Comparison of ENCODE assay signal across 8 mouse cellular contexts in the genomic region with DNA sequence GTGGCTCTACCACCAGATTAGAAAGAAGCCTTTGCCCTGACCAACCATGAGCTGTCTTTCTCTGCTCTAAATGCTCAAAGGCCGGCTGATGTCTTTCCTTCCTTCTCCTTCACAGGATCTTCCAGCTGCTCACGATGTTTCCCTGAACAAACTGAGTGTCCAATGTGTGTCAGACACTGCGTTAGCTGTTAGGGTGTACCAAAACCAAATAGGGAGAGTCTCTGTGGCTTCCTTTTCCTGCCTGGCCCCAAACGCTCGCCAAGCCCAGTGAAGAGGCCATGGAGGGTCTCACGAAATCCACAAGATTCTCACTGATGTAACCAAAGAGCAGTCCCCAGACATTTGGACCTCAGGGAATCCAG. TPM values are rescaled to one million over a fixed set of nuclear protein-coding genes. Genes with fewer than 3 reads are reported as not detected.
DNase-seq lines count a peak whose midpoint lies in the region; ATAC-seq and TF ChIP-seq lines count a peak whose summit lies in the region.
"Had no signal": no experiment of that assay in that cellular context is flagged by ENCODE, and none has a peak within 500 bp of the region (broad histone marks: within the 10 kb centered on the region; RNA-seq: fewer than 3 reads in every experiment).

No protein-coding gene starts in this region.

- H3K4me3 ChIP-seq in layer of hippocampus, adult 2 months, result no peak overlapping the region
- no peak overlapping the region for H3K4me3 ChIP-seq in forebrain, embryonic 13.5 days
- H3K4me3 ChIP-seq in hindbrain, embryonic 16.5 days (ENCODE audit: low read length), result no peak overlapping the region
- H3K4me3 ChIP-seq in neural tube, embryonic 15.5 days (replicated peaks), result no peak overlapping the region
- H3K4me3 ChIP-seq: myocyte had no signal

- no peaks in the 10 kb centered on the region for H3K27me3 ChIP-seq in forebrain, embryonic 13.5 days
- no peaks in the 10 kb centered on the region for H3K27me3 ChIP-seq in hindbrain, embryonic 16.5 days (replicated peaks; ENCODE audit: control insufficient read depth, insufficient read depth, low read length)
- H3K27me3 ChIP-seq in neural tube, embryonic 15.5 days (replicated peaks), result no peaks in the 10 kb centered on the region

- 0 out of 2 replicates have a peak overlapping the region, but pooled peaks have one; percentile 34 for H3K9ac ChIP-seq in forebrain, embryonic 13.5 days
- H3K9ac ChIP-seq in hindbrain, embryonic 16.5 days (ENCODE audit: low read depth, low read length), result no peak overlapping the region
- no peak overlapping the region for H3K9ac ChIP-seq in neural tube, embryonic 15.5 days (replicated peaks)

- H3K9me3 ChIP-seq in forebrain, embryonic 13.5 days (replicated peaks), result no peaks in the 10 kb centered on the region
- H3K9me3 ChIP-seq in hindbrain, embryonic 16.5 days (ENCODE audit: control insufficient read depth, low read length), result no peaks in the 10 kb centered on the region
- no peaks in the 10 kb centered on the region for H3K9me3 ChIP-seq in neural tube, embryonic 15.5 days (replicated peaks)

- 0 out of 2 replicates have a peak, but pooled peaks have one; percentile 0 for ATAC-seq in forebrain, embryonic 13.5 days
- no peak; the same call in 1 of the 2 replicates for ATAC-seq in hindbrain, embryonic 16.5 days
- ATAC-seq in neural tube, embryonic 15.5 days (ENCODE audit: low FRiP score), result no peak
- ATAC-seq in megakaryocyte-erythroid progenitor cell, adult 5-6 weeks (replicated peaks; ENCODE audit: low FRiP score, low TSS enrichment, poor library complexity, severe bottlenecking), result no peak

- DNase-seq in layer of hippocampus, adult 2 months (ENCODE audit: low spot score in 2 of 2), result no peak
- DNase-seq in layer of hippocampus, postnatal 25 days (ENCODE audit: extremely low spot score in 1 of 2, low spot score in 1 of 2), result no peak
- DNase-seq in natural killer cell, adult 2 months (ENCODE audit: low spot score in 2 of 2), result no peak

- peaks cover 91% of the 10 kb centered on the region for H3K4me1 ChIP-seq in forebrain, embryonic 13.5 days
- H3K4me1 ChIP-seq in hindbrain, embryonic 16.5 days (ENCODE audit: control insufficient read depth, insufficient read depth, low read depth, low read length), result peaks cover 46% of the 10 kb centered on the region
- H3K4me1 ChIP-seq in neural tube, embryonic 15.5 days, result peaks cover 70% of the 10 kb centered on the region

- peak overlapping the region; percentile 40 for H3K4me2 ChIP-seq in forebrain, embryonic 13.5 days
- H3K4me2 ChIP-seq in hindbrain, embryonic 16.5 days (ENCODE audit: low read length), result no peak overlapping the region
- H3K4me2 ChIP-seq in neural tube, embryonic 15.5 days, result no peak overlapping the region

- TF ChIP-seq CTCF in layer of hippocampus, adult 2 months (conservative IDR thresholded peaks at IDR 0.05), result no peak

- peak overlapping the region; percentile 83 for H3K27ac ChIP-seq in layer of hippocampus, adult 2 months
- peak overlapping the region; percentile 91 for H3K27ac ChIP-seq in forebrain, embryonic 13.5 days
- H3K27ac ChIP-seq in hindbrain, embryonic 16.5 days (ENCODE audit: low read depth, low read length), result peak overlapping the region; percentile 52
- H3K27ac ChIP-seq in neural tube, embryonic 15.5 days (replicated peaks), result peak overlapping the region; percentile 48

- WGBS in forebrain, embryonic 13.5 days, result 9% methylated on average over 6 of the region's 6 CpGs
- WGBS in hindbrain, embryonic 16.5 days, result 23% methylated on average over 6 of the region's 6 CpGs
- 34% methylated on average over 6 of the region's 6 CpGs for WGBS in neural tube, embryonic 15.5 days

- peaks cover 4% of the 10 kb centered on the region; the same call in 1 of the 2 replicates for H3K36me3 ChIP-seq in forebrain, embryonic 13.5 days (ENCODE audit: poor library complexity, severe bottlenecking)
- no peaks in the 10 kb centered on the region for H3K36me3 ChIP-seq in hindbrain, embryonic 16.5 days (ENCODE audit: control insufficient read depth, insufficient read depth, low read length)
- no peaks in the 10 kb centered on the region for H3K36me3 ChIP-seq in neural tube, embryonic 15.5 days

RNA-seq across cellular contexts. Expression of a gene that starts 47.5 kb away (rescaled TPM):
- total RNA-seq in layer of hippocampus, adult 2 months (2021), result 100 to 1,000 TPM; 120 to 123 TPM
- total RNA-seq in layer of hippocampus, postnatal 25 days (2021), result 100 to 1,000 TPM in 1 of 2 experiments, 10 to 100 TPM in 1; 98.0 to 114 TPM
- polyA plus RNA-seq in forebrain, embryonic 13.5 days (2015; fragmentation: Nextera tagmentation; extraction: Ambion mirVana), result 72.2 and 78.9 TPM in 2 replicates
- 36.0 and 38.9 TPM in 2 replicates for polyA plus RNA-seq in hindbrain, embryonic 16.5 days (2015; fragmentation: Nextera tagmentation; extraction: Ambion mirVana)
- 28.8 and 31.4 TPM in 2 replicates for polyA plus RNA-seq in neural tube, embryonic 15.5 days (2015; fragmentation: Nextera tagmentation; extraction: Ambion mirVana)
- 6.9 and 22.2 TPM in 2 replicates for total RNA-seq in megakaryocyte-erythroid progenitor cell, adult 5-6 weeks (2014; fragmentation: Nextera tagmentation)
- 11.0 and 24.8 TPM in 2 replicates for total RNA-seq in megakaryocyte-erythroid progenitor cell, adult 5-6 weeks (2017)
